Mouse (Mus musculus): ENCODE data around the gene Zbtb48.

DNA sequence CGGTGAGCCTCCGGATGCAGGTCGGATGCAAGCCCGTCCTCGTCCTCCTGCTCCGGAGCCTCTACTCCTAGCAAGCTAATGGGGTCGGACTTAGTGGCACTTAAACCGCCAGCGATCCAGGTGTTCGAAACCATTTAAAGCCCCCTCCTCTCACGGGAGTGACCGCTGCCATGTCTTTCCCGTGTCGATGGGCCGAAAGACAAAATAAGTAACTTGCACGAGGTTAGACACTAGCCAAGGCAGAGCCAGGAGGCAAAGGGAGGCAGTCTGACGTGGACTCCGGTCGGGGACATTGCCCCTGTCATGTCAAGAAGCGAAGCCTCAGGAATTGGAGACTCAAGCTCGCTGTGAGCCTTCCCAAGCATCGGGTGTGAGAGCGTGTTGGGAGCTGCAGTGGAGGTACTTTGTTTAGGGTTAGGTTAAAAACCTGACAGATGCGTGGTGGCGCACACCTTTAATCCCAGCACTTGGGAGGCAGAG lies 12.4 kb upstream of the Zbtb48 start:
- TF ChIP-seq POLR2A (IDR thresholded peaks at IDR 0.05; ENCODE audit: extremely low read depth, insufficient read depth, low read length) (no peak), CTCF (IDR thresholded peaks at IDR 0.05; ENCODE audit: extremely low read depth, insufficient read depth, low read length) (no peak)
